Mouse (Mus musculus): ENCODE results near the gene Plekhd1. TPM values are rescaled to one million over a fixed set of nuclear protein-coding genes. Genes with fewer than 3 reads are reported as not detected.
A peak's percentile ranks its signal among the peaks of the same experiment; 100 is the strongest.

The Plekhd1 gene
- polyA plus RNA-seq, 1 experiment = 7.4 TPM

DNA sequence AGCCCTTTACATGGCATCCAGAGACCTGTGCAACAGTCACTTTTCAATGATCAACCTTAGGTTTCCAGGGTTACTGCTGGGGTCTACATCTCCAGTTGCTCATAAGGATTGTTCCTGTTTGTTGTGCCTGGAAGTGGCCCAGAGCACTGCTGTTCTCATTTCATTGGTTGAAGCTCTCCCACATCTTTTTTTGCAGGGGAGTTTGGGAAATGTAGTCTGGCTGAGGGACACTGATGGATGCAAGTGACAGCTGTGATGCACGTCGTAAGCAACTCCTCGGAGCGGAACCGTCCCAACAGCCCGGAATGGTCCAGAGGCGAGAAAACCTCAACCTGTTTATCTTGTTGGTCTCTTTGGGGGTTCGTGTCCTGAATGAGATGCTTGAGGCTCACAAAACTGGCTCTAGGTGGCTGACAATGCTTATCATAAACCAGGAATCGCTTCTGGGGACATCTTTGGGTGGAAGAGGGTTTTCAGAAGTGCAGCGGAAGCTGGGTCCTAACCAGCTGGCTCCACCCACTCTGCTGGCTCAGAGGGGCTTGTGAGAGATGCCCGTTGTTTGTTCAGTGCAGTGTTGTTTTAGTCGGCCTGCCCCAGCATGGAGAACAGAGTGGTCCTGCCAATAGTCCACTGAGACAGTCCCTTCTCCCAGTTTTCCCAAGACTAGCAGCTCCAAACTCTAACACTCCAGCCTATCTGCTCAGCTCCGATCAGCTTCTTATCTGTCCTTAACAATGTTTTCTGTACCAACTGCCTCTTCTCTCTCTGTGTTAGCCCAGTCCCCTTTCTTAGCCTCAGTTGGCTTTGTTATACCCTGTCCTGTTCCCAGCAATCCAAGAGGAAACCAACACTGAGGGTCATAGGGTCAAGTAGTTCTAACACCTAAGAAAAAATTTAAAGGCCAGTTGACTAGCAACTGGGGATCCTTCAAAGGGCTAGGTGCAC lies 42.4 kb downstream of the Plekhd1 start:
- WGBS = 52% methylated on average over 13 of the region's 13 CpGs
- H3K27ac ChIP-seq (ENCODE audit: insufficient read depth, low read depth, low read length) = no peak overlapping the region
- H3K4me1 ChIP-seq (ENCODE audit: control insufficient read depth, insufficient read depth, low read length) = no peaks in the 10 kb centered on the region
- H3K36me3 ChIP-seq (ENCODE audit: control insufficient read depth, insufficient read depth, low read length) = no peaks in the 10 kb centered on the region
- no peak for DNase-seq
- TF ChIP-seq POLR2A (IDR thresholded peaks at IDR 0.05; ENCODE audit: low read depth, low read length) = no peak
- TF ChIP-seq CTCF (conservative IDR thresholded peaks at IDR 0.05; ENCODE audit: insufficient read depth, insufficient read length, low read depth, low read length) = no peak
- no peak overlapping the region for H3K4me3 ChIP-seq (ENCODE audit: insufficient read depth, low read depth, low read length)
- no peaks in the 10 kb centered on the region for H3K27me3 ChIP-seq (replicated peaks; ENCODE audit: control insufficient read depth, insufficient read depth, low read length)

- no peak for DNase-seq
Measured at GRCm38 (mm10) chr12:80736464-80737282, 44.3 kb downstream of the Plekhd1 start.

DNA sequence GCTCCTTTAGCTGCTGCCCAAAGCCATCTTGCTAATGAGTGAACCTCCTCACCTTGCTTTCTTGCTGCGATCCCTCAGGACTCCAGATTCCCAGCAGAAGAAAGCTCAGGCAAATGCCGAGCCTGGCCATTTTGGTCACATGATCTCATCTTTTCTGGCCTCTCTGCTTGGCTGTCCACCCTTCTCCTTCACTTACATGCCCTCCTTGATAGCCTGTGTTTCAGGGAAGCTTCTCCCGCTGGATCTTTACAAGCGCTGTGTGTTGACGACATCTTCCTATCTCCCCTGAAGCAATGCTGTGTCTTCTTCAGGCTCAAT lies 44.9 kb downstream of the Plekhd1 start:
- H3K27ac ChIP-seq (ENCODE audit: insufficient read depth, low read depth, low read length) = no peak overlapping the region
- H3K36me3 ChIP-seq (ENCODE audit: control insufficient read depth, insufficient read depth, low read length) = no peaks in the 10 kb centered on the region
- WGBS = 69% methylated on average over 5 of the region's 5 CpGs
- DNase-seq = no peak
- H3K27me3 ChIP-seq (replicated peaks; ENCODE audit: control insufficient read depth, insufficient read depth, low read length) = no peaks in the 10 kb centered on the region
- H3K4me3 ChIP-seq (ENCODE audit: insufficient read depth, low read depth, low read length) = no peak overlapping the region
- TF ChIP-seq POLR2A (IDR thresholded peaks at IDR 0.05; ENCODE audit: low read depth, low read length) (no peak), CTCF (conservative IDR thresholded peaks at IDR 0.05; ENCODE audit: insufficient read depth, insufficient read length, low read depth, low read length) (no peak)
- H3K4me1 ChIP-seq (ENCODE audit: control insufficient read depth, insufficient read depth, low read length) = no peaks in the 10 kb centered on the region

More at GRCm38 (mm10) chr12:80736464-80737282, 44.3 kb downstream of the Plekhd1 start:
- H3K27me3 ChIP-seq (replicated peaks; ENCODE audit: control insufficient read depth, insufficient read depth, low read length) = no peaks in the 10 kb centered on the region
- H3K27ac ChIP-seq (ENCODE audit: insufficient read depth, low read depth, low read length) = no peak overlapping the region
- no peak overlapping the region for H3K4me3 ChIP-seq (ENCODE audit: insufficient read depth, low read depth, low read length)
- H3K36me3 ChIP-seq (ENCODE audit: control insufficient read depth, insufficient read depth, low read length) = no peaks in the 10 kb centered on the region
- H3K4me1 ChIP-seq (ENCODE audit: control insufficient read depth, insufficient read depth, low read length) = no peaks in the 10 kb centered on the region
- TF ChIP-seq CTCF (conservative IDR thresholded peaks at IDR 0.05; ENCODE audit: insufficient read depth, insufficient read length, low read depth, low read length) (no peak), POLR2A (IDR thresholded peaks at IDR 0.05; ENCODE audit: low read depth, low read length) (no peak)
- WGBS = 30% methylated on average over 13 of the region's 13 CpGs

DNA sequence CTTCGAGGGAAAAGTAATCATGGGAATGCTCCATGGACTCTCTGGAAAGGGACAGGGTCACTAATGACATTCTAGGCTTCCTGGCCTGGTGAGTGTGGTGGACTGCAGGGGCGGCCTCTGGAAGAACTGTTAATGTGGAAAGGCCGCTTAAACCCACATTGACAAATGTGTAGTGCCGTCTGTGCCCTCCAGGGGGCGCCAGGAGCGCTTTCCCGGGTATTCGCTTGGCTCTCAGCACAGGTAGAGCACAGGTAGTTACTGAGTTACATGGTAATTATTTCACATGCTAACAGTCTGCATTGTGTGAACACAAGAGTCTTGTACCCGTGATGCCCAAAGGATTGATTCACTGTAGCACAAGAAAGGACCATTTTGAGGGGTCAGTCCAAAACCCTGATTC lies 47.1 kb downstream of the Plekhd1 start:
- DNase-seq = peak; percentile 40
- 33% methylated on average over 9 of the region's 9 CpGs for WGBS
- TF ChIP-seq CTCF (conservative IDR thresholded peaks at IDR 0.05; ENCODE audit: insufficient read depth, insufficient read length, low read depth, low read length) (peak; percentile 73), POLR2A (IDR thresholded peaks at IDR 0.05; ENCODE audit: low read depth, low read length) (no peak)
- Histone ChIP-seq H3K4me3 (ENCODE audit: insufficient read depth, low read depth, low read length) (no peak overlapping the region), H3K27me3 (replicated peaks; ENCODE audit: control insufficient read depth, insufficient read depth, low read length) (no peaks in the 10 kb centered on the region), H3K27ac (ENCODE audit: insufficient read depth, low read depth, low read length) (no peak overlapping the region), H3K4me1 (ENCODE audit: control insufficient read depth, insufficient read depth, low read length) (no peaks in the 10 kb centered on the region), H3K36me3 (ENCODE audit: control insufficient read depth, insufficient read depth, low read length) (no peaks in the 10 kb centered on the region)

- TF ChIP-seq CTCF (conservative IDR thresholded peaks at IDR 0.05; ENCODE audit: insufficient read depth, insufficient read length, low read depth, low read length) (no peak), POLR2A (IDR thresholded peaks at IDR 0.05; ENCODE audit: low read depth, low read length) (no peak)
- Histone ChIP-seq H3K4me3 (ENCODE audit: insufficient read depth, low read depth, low read length) (no peak overlapping the region), H3K36me3 (ENCODE audit: control insufficient read depth, insufficient read depth, low read length) (no peaks in the 10 kb centered on the region), H3K27ac (ENCODE audit: insufficient read depth, low read depth, low read length) (no peak overlapping the region), H3K27me3 (replicated peaks; ENCODE audit: control insufficient read depth, insufficient read depth, low read length) (no peaks in the 10 kb centered on the region), H3K4me1 (ENCODE audit: control insufficient read depth, insufficient read depth, low read length) (no peaks in the 10 kb centered on the region)
- WGBS = 87% methylated on average over 1 of the region's 1 CpGs
- no peak for DNase-seq
Measured at GRCm38 (mm10) chr12:80744614-80745013, 52.2 kb downstream of the Plekhd1 start.

DNA sequence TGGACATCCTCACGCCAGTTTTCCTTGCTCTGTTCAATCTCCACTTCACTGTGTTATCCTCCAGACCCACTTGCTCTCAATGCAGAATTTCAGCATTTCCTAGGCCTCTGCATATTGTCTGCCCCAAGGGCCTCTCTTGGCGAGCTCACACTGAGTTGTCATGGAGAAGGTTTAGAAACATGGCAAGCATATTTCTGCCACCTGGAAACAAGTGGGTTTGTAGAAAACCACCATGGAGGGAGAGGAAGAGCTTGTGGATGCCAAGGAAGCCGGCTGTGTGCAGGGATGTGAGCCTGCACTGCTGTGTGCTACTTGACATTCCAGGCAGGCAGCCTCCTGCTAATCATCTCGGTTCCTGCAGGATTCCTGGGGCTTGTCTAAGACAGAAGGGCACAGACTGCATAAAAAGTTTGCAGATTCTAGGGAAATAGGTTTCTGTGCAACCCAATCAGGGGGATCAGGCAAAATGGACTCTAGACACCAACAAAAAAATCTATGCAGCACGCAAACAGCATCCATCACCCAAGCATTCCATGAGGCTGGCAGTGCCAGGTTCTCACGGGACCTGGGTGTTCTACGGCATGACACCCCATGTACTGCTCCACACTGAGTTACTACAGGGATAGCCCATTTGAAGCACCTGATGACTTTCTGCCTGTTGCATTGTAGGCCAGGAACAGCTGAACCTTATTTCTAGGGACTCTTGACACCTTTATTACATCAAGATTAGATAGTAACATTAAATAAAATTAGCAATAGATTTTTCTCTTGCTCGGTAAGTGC lies 53.8 kb downstream of the Plekhd1 start:
- WGBS = 69% methylated on average over 8 of the region's 8 CpGs
- Histone ChIP-seq H3K36me3 (ENCODE audit: control insufficient read depth, insufficient read depth, low read length) (no peaks in the 10 kb centered on the region), H3K27me3 (replicated peaks; ENCODE audit: control insufficient read depth, insufficient read depth, low read length) (no peaks in the 10 kb centered on the region), H3K4me1 (ENCODE audit: control insufficient read depth, insufficient read depth, low read length) (no peaks in the 10 kb centered on the region), H3K27ac (ENCODE audit: insufficient read depth, low read depth, low read length) (no peak overlapping the region), H3K4me3 (ENCODE audit: insufficient read depth, low read depth, low read length) (no peak overlapping the region)
- TF ChIP-seq POLR2A (IDR thresholded peaks at IDR 0.05; ENCODE audit: low read depth, low read length) = no peak
- TF ChIP-seq CTCF (conservative IDR thresholded peaks at IDR 0.05; ENCODE audit: insufficient read depth, insufficient read length, low read depth, low read length) = no peak
- no peak for DNase-seq
